Comparison of ENCODE assay signal across 7 mouse cellular contexts in the genomic region with DNA sequence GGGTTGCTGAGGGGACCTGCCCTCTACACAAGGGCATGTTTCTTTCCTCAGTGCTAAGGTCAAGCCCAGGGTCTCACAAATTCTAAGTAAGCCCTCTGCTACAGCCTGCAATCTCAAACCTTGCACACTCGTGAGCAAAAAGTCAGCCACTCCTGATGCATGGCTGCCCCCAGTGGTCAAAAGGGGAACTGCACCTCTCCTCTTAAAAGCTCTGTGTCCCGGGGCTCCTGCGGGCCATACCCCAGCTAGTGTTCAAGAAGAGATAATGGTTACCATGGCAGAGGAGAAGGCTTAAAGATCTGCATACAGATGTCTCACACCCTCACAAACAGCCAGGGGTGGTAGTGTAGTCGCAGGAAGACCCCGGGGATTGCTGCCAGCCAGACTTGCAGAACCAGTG. TPM values are rescaled to one million over a fixed set of nuclear protein-coding genes. Genes with fewer than 3 reads are reported as not detected.
A peak's percentile ranks its signal among the peaks of the same experiment; 100 is the strongest.
DNase-seq lines count a peak whose midpoint lies in the region; ATAC-seq lines count a peak whose summit lies in the region.

No protein-coding gene starts in this region.

- H3K27ac ChIP-seq in hindbrain, embryonic 14.5 days, result no peak overlapping the region
- H3K27ac ChIP-seq in midbrain, embryonic 12.5 days (replicated peaks), result no peak overlapping the region

- H3K4me2 ChIP-seq in hindbrain, embryonic 14.5 days (replicated peaks), result no peak overlapping the region
- H3K4me2 ChIP-seq in midbrain, embryonic 12.5 days (replicated peaks), result no peak overlapping the region

- H3K4me1 ChIP-seq in hindbrain, embryonic 14.5 days (replicated peaks; ENCODE audit: control insufficient read depth, insufficient read depth, low read length), result no peaks in the 10 kb centered on the region
- H3K4me1 ChIP-seq in midbrain, embryonic 12.5 days, result peaks cover 27% of the 10 kb centered on the region

- no peaks in the 10 kb centered on the region for H3K36me3 ChIP-seq in hindbrain, embryonic 14.5 days (replicated peaks; ENCODE audit: control insufficient read depth, insufficient read depth)
- no peaks in the 10 kb centered on the region for H3K36me3 ChIP-seq in midbrain, embryonic 12.5 days

- DNase-seq in WW6 (ENCODE audit: low read depth, low spot score), result peak; percentile 59
- peak; percentile 61 for DNase-seq in c-Kit-positive CD71-positive TER-119-positive erythroid progenitor cells, embryonic 14.5 days (ENCODE audit: low spot score)
- peak; percentile 83 for DNase-seq in forelimb bud, embryonic 11.5 days (ENCODE audit: low read depth, low spot score)
- peak; percentile 80 for DNase-seq in hindbrain, embryonic 14.5 days (ENCODE audit: low spot score)
- DNase-seq in left cerebral cortex, postnatal 25 days (ENCODE audit: low spot score in 2 of 2), result peak; percentile 73 to 76
- DNase-seq in spleen, adult 18-20 months, result peak; percentile 22 to 73

- no peaks in the 10 kb centered on the region for H3K9me3 ChIP-seq in hindbrain, embryonic 14.5 days (ENCODE audit: control insufficient read depth, low read length)
- H3K9me3 ChIP-seq in midbrain, embryonic 12.5 days, result no peaks in the 10 kb centered on the region

- no peak overlapping the region for H3K9ac ChIP-seq in hindbrain, embryonic 14.5 days
- no peak overlapping the region for H3K9ac ChIP-seq in midbrain, embryonic 12.5 days (replicated peaks)

- ATAC-seq in hindbrain, embryonic 14.5 days (ENCODE audit: low FRiP score), result no peak
- peak; percentile 59 for ATAC-seq in midbrain, embryonic 12.5 days (ENCODE audit: low FRiP score, low read depth)

- intact Hi-C loops in left cerebral cortex, postnatal 25 days (cut with DNase I), result loop anchor here (1.0 to 10.0 kb wide), 2 partner anchors 95 to 234 kb away; a partner anchor contains a TSS

- H3K27me3 ChIP-seq in hindbrain, embryonic 14.5 days (ENCODE audit: control insufficient read depth, insufficient read depth, low read length), result no peaks in the 10 kb centered on the region
- no peaks in the 10 kb centered on the region for H3K27me3 ChIP-seq in midbrain, embryonic 12.5 days

- H3K4me3 ChIP-seq in hindbrain, embryonic 14.5 days (replicated peaks; ENCODE audit: low read length), result no peak overlapping the region
- no peak overlapping the region for H3K4me3 ChIP-seq in midbrain, embryonic 12.5 days

- 6% methylated on average over 5 of the region's 5 CpGs for WGBS in hindbrain, embryonic 14.5 days
- WGBS in midbrain, embryonic 12.5 days, result 3% methylated on average over 5 of the region's 5 CpGs

RNA-seq across cellular contexts. Expression of a gene that starts 9.2 kb away (rescaled TPM):
- 18.5 and 24.0 TPM in 2 replicates for polyA plus RNA-seq in hindbrain, embryonic 14.5 days (2014; fragmentation: Nextera tagmentation; extraction: Ambion mirVana)
- 100 to 1,000 TPM in 1 of 2 experiments, 10 to 100 TPM in 1; 86.1 to 104 TPM for total RNA-seq in left cerebral cortex, postnatal 25 days (2021)
- 20.9 and 22.0 TPM in 2 replicates for polyA plus RNA-seq in midbrain, embryonic 12.5 days (2016; fragmentation: Nextera tagmentation; extraction: Ambion mirVana)
